Mouse (Mus musculus) gastrocnemius, postnatal 10 days (tissue): Measurements from ENCODE around the gene Cnn3. TPM values are rescaled to one million over a fixed set of nuclear protein-coding genes. Genes with fewer than 3 reads are reported as not detected.
A peak's percentile ranks its signal among the peaks of the same experiment; 100 is the strongest.

Source experiments
- DNase-seq: peaks from one replicate; pipeline ENCODE4 v3.0.0; 2021; ENCODE audit warnings: mixed read lengths
- total RNA-seq, 2 experiments: library from RNA; stranded (reverse); gene quantifications; 2 replicates each; pipeline ENCODE4 v1.2.3; 2021

Cnn3 gene
- total RNA-seq, 2 experiments from 2014 or later = 96.7 to 113 TPM

- DNase-seq = no peak
These were observed 65.7 kb downstream of the Cnn3 start for GRCm38 (mm10) chr3:121492026-121492425.

DNA sequence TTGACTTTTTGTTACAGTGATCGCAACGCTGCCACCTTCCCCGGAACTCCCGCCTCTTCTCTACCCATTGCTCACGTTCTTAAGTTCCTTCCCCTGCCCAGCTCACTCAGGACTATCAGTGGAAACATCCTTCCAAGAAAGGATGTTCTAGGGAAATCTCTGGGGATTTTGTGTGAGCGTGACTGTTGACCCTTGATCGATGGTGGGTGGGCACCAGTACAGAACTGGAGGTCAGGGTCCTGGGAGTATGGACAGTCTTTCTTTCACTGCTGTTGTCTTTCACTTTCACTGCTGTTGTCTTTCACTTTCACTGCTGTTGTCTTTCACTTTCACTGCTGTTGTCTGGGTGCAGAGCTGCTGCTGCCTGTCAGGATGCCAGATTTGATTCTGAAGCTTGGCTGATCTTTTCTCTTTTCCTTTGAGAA, 67.7 kb downstream of the Cnn3 start:
- no peak for DNase-seq

GRCm38 (mm10) chr3:121500225-121500624, 73.9 kb downstream of the Cnn3 start:
- DNase-seq = peak; percentile 79

DNA sequence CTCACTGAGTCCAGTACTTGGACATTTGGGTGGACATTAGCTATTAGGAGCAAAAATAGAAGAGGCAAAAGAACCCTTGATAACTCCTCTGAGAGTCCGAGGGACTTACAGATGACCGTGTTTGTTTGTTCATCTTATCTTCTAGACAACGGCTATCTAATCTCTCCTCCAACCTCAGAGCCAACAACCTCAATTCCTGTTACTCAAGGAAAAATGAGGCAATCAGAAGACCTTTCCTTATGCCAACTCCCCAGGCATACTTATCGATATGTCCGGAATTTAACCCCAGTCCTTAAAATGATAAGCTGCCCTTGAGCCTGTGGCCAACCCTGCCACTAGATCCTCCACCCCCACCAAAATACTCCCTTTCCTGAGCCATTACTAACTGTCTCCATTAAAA, 74.4 kb downstream of the Cnn3 start:
- DNase-seq = no peak

DNA sequence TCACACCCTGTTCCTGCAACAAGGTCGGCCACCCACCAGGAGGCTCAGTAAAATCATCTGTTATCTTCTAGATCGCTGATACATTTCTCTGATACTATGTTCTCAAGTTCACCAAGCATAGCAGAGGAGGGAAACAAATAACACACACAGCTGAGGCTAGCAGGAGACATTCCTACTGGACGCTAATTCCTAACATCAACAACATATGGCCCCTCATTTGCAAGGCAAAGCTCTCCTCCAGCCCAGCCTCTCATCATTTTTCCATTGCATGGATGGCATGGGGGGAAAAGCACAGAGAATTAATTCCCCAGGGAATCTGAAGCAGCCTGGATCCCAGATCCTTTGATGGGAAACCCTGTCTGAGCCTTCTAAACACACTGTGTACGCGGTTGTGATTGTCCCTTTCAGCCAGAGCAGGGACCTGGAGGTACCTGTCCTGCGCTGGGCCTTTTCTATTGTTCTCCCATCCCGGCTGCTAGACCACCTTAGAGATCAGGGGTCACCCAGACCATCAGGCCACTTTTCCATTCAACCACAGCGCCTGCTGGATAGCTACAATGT, 78.7 kb downstream of the Cnn3 start:
- no peak for DNase-seq

DNA sequence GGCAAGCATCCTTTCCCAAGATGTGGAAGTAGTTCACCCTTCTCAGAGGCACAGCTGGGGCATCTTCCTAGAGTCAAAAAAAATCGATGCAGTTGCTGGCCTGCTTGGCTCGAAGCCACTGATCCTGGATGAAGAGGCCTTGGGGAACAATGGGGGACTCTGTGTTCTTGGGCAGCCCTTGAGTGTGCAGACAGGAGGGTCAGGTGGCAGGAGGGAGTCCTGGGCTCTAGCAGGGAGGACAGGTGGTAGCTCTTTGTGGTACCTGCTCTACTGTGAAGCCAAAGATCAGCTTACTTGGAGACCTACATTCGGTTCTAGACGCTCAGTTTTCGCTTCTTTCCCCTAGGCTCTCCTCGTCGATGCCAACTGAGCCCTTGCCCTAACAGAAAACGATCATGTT, 79.9 kb downstream of the Cnn3 start:
- DNase-seq = no peak

DNA sequence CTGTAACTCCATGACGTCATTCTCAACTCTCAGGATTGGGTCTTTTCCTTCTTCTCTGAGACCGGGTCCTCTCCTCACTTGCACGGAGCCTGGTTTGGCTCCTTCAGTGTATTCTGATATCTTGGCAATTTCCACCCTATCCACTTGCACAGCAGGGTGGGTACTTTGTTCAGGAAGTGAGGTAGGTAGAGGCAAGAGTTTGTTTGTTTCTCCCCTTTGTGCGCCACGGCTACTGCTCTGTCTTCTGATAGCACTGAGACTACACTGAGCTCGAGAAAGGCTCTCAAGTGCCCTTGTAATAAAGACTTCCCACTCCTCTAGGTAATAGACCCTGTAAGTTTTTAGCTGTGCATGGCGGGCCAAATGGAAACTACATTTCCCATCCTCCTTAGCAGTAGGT, 80.5 kb downstream of the Cnn3 start:
- DNase-seq = no peak

- no peak for DNase-seq
These were observed 81.4 kb downstream of the Cnn3 start for GRCm38 (mm10) chr3:121507678-121508077.

Other genes with a start within 250 kb of the Cnn3 start
- 1 to 10 TPM; 5.7 to 6.4 TPM for gene Tmem56, start 143.4 kb upstream of the Cnn3 start, total RNA-seq
- gene Alg14, start 134.7 kb upstream of the Cnn3 start, total RNA-seq = 10 to 100 TPM; 11.0 to 12.1 TPM
- under 1 TPM; 0.18 to 0.33 TPM for gene Slc44a3, start 105.9 kb downstream of the Cnn3 start, total RNA-seq
- not detected for gene 4930432M17Rik, start 244.3 kb downstream of the Cnn3 start, total RNA-seq